Mouse (Mus musculus) limb, embryonic 12.5 days (tissue): Measurements from ENCODE around the gene Cdkal1. TPM values are rescaled to one million over a fixed set of nuclear protein-coding genes. Genes with fewer than 3 reads are reported as not detected.

Experiments used
- ATAC-seq: fragments of 200-750 bp; cut with Nextera tagmentation; 2 replicates; pipeline ENCODE4 v1.8.0; 2017; ENCODE audit warnings: low read depth, moderate TSS enrichment; ENCODE audit not compliant: insufficient number of reproducible peaks, insufficient read depth, low FRiP score, low TSS enrichment
- H3K27ac ChIP-seq: fragments of 300-500 bp; sonication (generic); 2 replicates; pipeline ENCODE4 v1.5.1; 2016; ENCODE audit warnings: mild to moderate bottlenecking, moderate library complexity
- H3K27me3 ChIP-seq: fragments of 300-500 bp; sonication (generic); 2 replicates; pipeline ENCODE4 v1.6.1; 2016; ENCODE audit warnings: mild to moderate bottlenecking, moderate library complexity
- H3K36me3 ChIP-seq: fragments of 300-500 bp; sonication (generic); 2 replicates; pipeline ENCODE4 v1.6.1; 2016; ENCODE audit warnings: mild to moderate bottlenecking, moderate library complexity
- H3K4me1 ChIP-seq: fragments of 300-500 bp; sonication (generic); replicated peaks from 2 replicates; pipeline ENCODE4 v1.6.1; 2016
- H3K4me2 ChIP-seq: fragments of 300-500 bp; sonication (generic); 2 replicates; pipeline ENCODE4 v1.6.1; 2016; ENCODE audit warnings: mild to moderate bottlenecking, moderate library complexity
- H3K4me3 ChIP-seq: fragments of 300-500 bp; sonication (generic); replicated peaks from 2 replicates; pipeline ENCODE4 v1.5.1; 2016; ENCODE audit warnings: mild to moderate bottlenecking
- H3K9ac ChIP-seq: fragments of 300-500 bp; sonication (generic); replicated peaks from 2 replicates; pipeline ENCODE4 v1.6.1; 2016; ENCODE audit warnings: mild to moderate bottlenecking, moderate library complexity
- H3K9me3 ChIP-seq: fragments of 300-500 bp; sonication (generic); 2 replicates; pipeline ENCODE4 v1.6.1; 2016; ENCODE audit warnings: mild to moderate bottlenecking, moderate library complexity
- WGBS: fragments of 180-500 bp; shearing (Covaris S2); methylation state at CpG from one replicate; pipeline ENCODE4 v1.1.7; 2016; 5-methylcytosine and 5-hydroxymethylcytosine counted together
- polyA plus RNA-seq: library from polyadenylated mRNA; unstranded; fragments of >200 nt; fragmentation: Nextera tagmentation; extraction: Ambion mirVana; gene quantifications from 2 replicates; pipeline ENCODE4 v1.2.1, GENCODE M21; 2016

Gene Cdkal1
- polyA plus RNA-seq, 1 experiment from 2014 or later: 42.4 TPM

GRCm38 (mm10) chr13:29781332-29781731, 74.1 kb downstream of the Cdkal1 start:
- 93% methylated on average over 4 of the region's 4 CpGs for WGBS
- no peak overlapping the region for H3K4me3 ChIP-seq
- no peak overlapping the region for H3K9ac ChIP-seq
- H3K4me1 ChIP-seq: peaks cover 7% of the 10 kb centered on the region
- no peak overlapping the region for H3K27ac ChIP-seq
- H3K36me3 ChIP-seq: no peaks in the 10 kb centered on the region
- H3K4me2 ChIP-seq: no peak overlapping the region
- no peaks in the 10 kb centered on the region for H3K27me3 ChIP-seq
- ATAC-seq: no peak
- H3K9me3 ChIP-seq: no peaks in the 10 kb centered on the region

GRCm38 (mm10) chr13:29780713-29781112, 74.8 kb downstream of the Cdkal1 start:
- no peak for ATAC-seq
- Histone ChIP-seq H3K4me3 (no peak overlapping the region), H3K9me3 (no peaks in the 10 kb centered on the region), H3K27me3 (no peaks in the 10 kb centered on the region), H3K4me2 (no peak overlapping the region), H3K36me3 (no peaks in the 10 kb centered on the region), H3K4me1 (peaks cover 14% of the 10 kb centered on the region), H3K27ac (no peak overlapping the region), H3K9ac (no peak overlapping the region)
- WGBS: 65% methylated on average over 6 of the region's 6 CpGs

- Histone ChIP-seq H3K4me3 (no peak overlapping the region), H3K4me2 (no peak overlapping the region), H3K27ac (no peak overlapping the region), H3K9ac (no peak overlapping the region), H3K4me1 (peaks cover 17% of the 10 kb centered on the region), H3K9me3 (no peaks in the 10 kb centered on the region), H3K36me3 (no peaks in the 10 kb centered on the region), H3K27me3 (no peaks in the 10 kb centered on the region)
- ATAC-seq: no peak
- 80% methylated on average over 5 of the region's 5 CpGs for WGBS
Measured at GRCm38 (mm10) chr13:29779519-29779918, 76.0 kb downstream of the Cdkal1 start.

- no peaks in the 10 kb centered on the region for H3K9me3 ChIP-seq
- no peak for ATAC-seq
- no peak overlapping the region for H3K27ac ChIP-seq
- H3K4me1 ChIP-seq: peaks cover 17% of the 10 kb centered on the region
- no peaks in the 10 kb centered on the region for H3K36me3 ChIP-seq
- no peak overlapping the region for H3K4me2 ChIP-seq
- 77% methylated on average over 5 of the region's 5 CpGs for whole genome bisulfite sequencing
- no peaks in the 10 kb centered on the region for H3K27me3 ChIP-seq
- H3K9ac ChIP-seq: no peak overlapping the region
- H3K4me3 ChIP-seq: no peak overlapping the region
Measured at GRCm38 (mm10) chr13:29779116-29779515, 76.4 kb downstream of the Cdkal1 start.

GRCm38 (mm10) chr13:29778124-29778523, 77.3 kb downstream of the Cdkal1 start:
- Histone ChIP-seq H3K36me3 (no peaks in the 10 kb centered on the region), H3K9ac (no peak overlapping the region), H3K4me1 (peaks cover 21% of the 10 kb centered on the region), H3K4me3 (no peak overlapping the region), H3K4me2 (no peak overlapping the region), H3K9me3 (no peaks in the 10 kb centered on the region), H3K27me3 (no peaks in the 10 kb centered on the region), H3K27ac (no peak overlapping the region)
- 88% methylated on average over 6 of the region's 6 CpGs for whole genome bisulfite sequencing
- no peak for ATAC-seq

- no peak for ATAC-seq
- H3K27me3 ChIP-seq: no peaks in the 10 kb centered on the region
- no peaks in the 10 kb centered on the region for H3K36me3 ChIP-seq
- H3K9ac ChIP-seq: no peak overlapping the region
- H3K4me3 ChIP-seq: no peak overlapping the region
- H3K27ac ChIP-seq: no peak overlapping the region
- WGBS: 77% methylated on average over 4 of the region's 4 CpGs
- no peaks in the 10 kb centered on the region for H3K9me3 ChIP-seq
- H3K4me1 ChIP-seq: peaks cover 21% of the 10 kb centered on the region
- no peak overlapping the region for H3K4me2 ChIP-seq
Measured at GRCm38 (mm10) chr13:29777225-29777624, 78.2 kb downstream of the Cdkal1 start.

GRCm38 (mm10) chr13:29775603-29776230, 79.8 kb downstream of the Cdkal1 start:
- peaks cover 20% of the 10 kb centered on the region for H3K4me1 ChIP-seq
- H3K27me3 ChIP-seq: no peaks in the 10 kb centered on the region
- no peak overlapping the region for H3K9ac ChIP-seq
- H3K27ac ChIP-seq: peak overlapping the region; percentile 56
- H3K4me2 ChIP-seq: no peak overlapping the region
- H3K36me3 ChIP-seq: no peaks in the 10 kb centered on the region
- H3K9me3 ChIP-seq: no peaks in the 10 kb centered on the region
- no peak overlapping the region for H3K4me3 ChIP-seq
- peak; percentile 71; the same call in 1 of the 2 replicates for ATAC-seq
- WGBS: 46% methylated on average over 8 of the region's 8 CpGs

GRCm38 (mm10) chr13:29773563-29773962, 81.9 kb downstream of the Cdkal1 start:
- Histone ChIP-seq H3K9ac (no peak overlapping the region), H3K4me3 (no peak overlapping the region), H3K9me3 (no peaks in the 10 kb centered on the region), H3K36me3 (no peaks in the 10 kb centered on the region), H3K27me3 (no peaks in the 10 kb centered on the region), H3K4me2 (no peak overlapping the region), H3K4me1 (peaks cover 31% of the 10 kb centered on the region), H3K27ac (no peak overlapping the region)
- ATAC-seq: no peak
- 13% methylated on average over 6 of the region's 6 CpGs for WGBS

- Histone ChIP-seq H3K4me3 (no peak overlapping the region), H3K4me2 (no peak overlapping the region), H3K9ac (no peak overlapping the region), H3K4me1 (peaks cover 37% of the 10 kb centered on the region), H3K9me3 (no peaks in the 10 kb centered on the region), H3K27ac (no peak overlapping the region), H3K27me3 (no peaks in the 10 kb centered on the region), H3K36me3 (no peaks in the 10 kb centered on the region)
- no peak for ATAC-seq
- 42% methylated on average over 3 of the region's 3 CpGs for WGBS
Measured at GRCm38 (mm10) chr13:29772970-29773369, 82.5 kb downstream of the Cdkal1 start.

GRCm38 (mm10) chr13:29769647-29770436, 85.6 kb downstream of the Cdkal1 start:
- 32% methylated on average over 12 of the region's 12 CpGs for WGBS
- H3K27ac ChIP-seq: peak overlapping the region; percentile 29; the same call in 1 of the 2 replicates

GRCm38 (mm10) chr13:29768104-29768503, 87.4 kb downstream of the Cdkal1 start:
- no peak for ATAC-seq
- H3K27me3 ChIP-seq: no peaks in the 10 kb centered on the region

More at GRCm38 (mm10) chr13:29769647-29770436, 85.6 kb downstream of the Cdkal1 start:
- Histone ChIP-seq H3K36me3 (no peaks in the 10 kb centered on the region), H3K9ac (no peak overlapping the region), H3K9me3 (no peaks in the 10 kb centered on the region), H3K4me1 (peaks cover 31% of the 10 kb centered on the region), H3K4me2 (no peak overlapping the region), H3K4me3 (no peak overlapping the region), H3K27me3 (no peaks in the 10 kb centered on the region)
- no peak for ATAC-seq

More at GRCm38 (mm10) chr13:29768104-29768503, 87.4 kb downstream of the Cdkal1 start:
- Histone ChIP-seq H3K4me1 (peaks cover 27% of the 10 kb centered on the region), H3K27ac (no peak overlapping the region), H3K9me3 (no peaks in the 10 kb centered on the region), H3K36me3 (no peaks in the 10 kb centered on the region), H3K4me3 (no peak overlapping the region), H3K9ac (no peak overlapping the region), H3K4me2 (no peak overlapping the region)
- 72% methylated on average over 1 of the region's 1 CpGs for WGBS
